Mouse (Mus musculus) hindbrain, embryonic 10.5 days (tissue): ENCODE data around the gene Csf3. TPM values are rescaled to one million over a fixed set of nuclear protein-coding genes. Genes with fewer than 3 reads are reported as not detected.

Experiments
- DNase-seq: peaks from one replicate; pipeline ENCODE4 v3.0.0-alpha.2; 2017; ENCODE audit warnings: low spot score
- H3K27ac ChIP-seq: fragments of 300-500 bp; sonication (generic); 2 replicates; pipeline ENCODE4 v1.5.1; 2016; ENCODE audit warnings: mild to moderate bottlenecking, moderate library complexity
- H3K27me3 ChIP-seq: fragments of 300-500 bp; sonication (generic); 2 replicates; pipeline ENCODE4 v1.6.1; 2016; ENCODE audit warnings: mild to moderate bottlenecking; ENCODE audit not compliant: poor library complexity, insufficient read depth, severe bottlenecking
- H3K36me3 ChIP-seq: fragments of 300-500 bp; sonication (generic); 2 replicates; pipeline ENCODE4 v1.6.1; 2016; ENCODE audit warnings: mild to moderate bottlenecking, moderate library complexity
- H3K4me1 ChIP-seq: fragments of 300-500 bp; sonication (generic); replicated peaks from 2 replicates; pipeline ENCODE4 v1.6.1; 2016; ENCODE audit warnings: mild to moderate bottlenecking
- H3K4me3 ChIP-seq: fragments of 300-500 bp; sonication (generic); 2 replicates; pipeline ENCODE4 v1.5.1; 2016; ENCODE audit warnings: mild to moderate bottlenecking, moderate library complexity
- H3K9me3 ChIP-seq: fragments of 300-500 bp; sonication (generic); 2 replicates; pipeline ENCODE4 v1.6.1; 2016; ENCODE audit warnings: mild to moderate bottlenecking, moderate library complexity
- WGBS: fragments of 180-500 bp; shearing (Covaris S2); methylation state at CpG from one replicate; pipeline ENCODE4 v1.1.7; 2016; 5-methylcytosine and 5-hydroxymethylcytosine counted together
- polyA plus RNA-seq: library from polyadenylated mRNA; unstranded; fragments of >200 nt; fragmentation: Nextera tagmentation; extraction: Ambion mirVana; gene quantifications from 2 replicates; pipeline ENCODE4 v1.2.1, GENCODE M21; 2016

Csf3 gene
- polyA plus RNA-seq, 1 experiment from 2014 or later, result not detected

- Histone ChIP-seq H3K36me3 (peaks cover 28% of the 10 kb centered on the region), H3K4me3 (peak within 1 kb of the TSS; percentile 93), H3K27me3 (no peaks in the 10 kb centered on the region), H3K4me1 (peaks cover 22% of the 10 kb centered on the region), H3K9me3 (no peaks in the 10 kb centered on the region), H3K27ac (peak within 1 kb of the TSS; percentile 94)
- peak; percentile 98 for DNase-seq
- WGBS, result 5% methylated on average over 45 of the region's 45 CpGs
Measured at GRCm38 (mm10) chr11:98681786-98682745, 19.0 kb upstream of the Csf3 start, which contains the start of gene Psmd3. Gene Psmd3, plus strand, starts transcription at chr11:98682554.

- Histone ChIP-seq H3K27me3 (no peaks in the 10 kb centered on the region), H3K27ac (peak overlapping the region; percentile 94), H3K9me3 (no peaks in the 10 kb centered on the region), H3K4me3 (peak overlapping the region; percentile 93), H3K36me3 (peaks cover 35% of the 10 kb centered on the region), H3K4me1 (peaks cover 22% of the 10 kb centered on the region)
- under 1% methylated on average over 23 of the region's 23 CpGs for WGBS
- no peak for DNase-seq
Measured at GRCm38 (mm10) chr11:98682811-98683210, 18.3 kb upstream of the Csf3 start.

GRCm38 (mm10) chr11:98685642-98686041 lies 15.4 kb upstream of the Csf3 start:
- H3K9me3 ChIP-seq, result no peaks in the 10 kb centered on the region
- peaks cover 22% of the 10 kb centered on the region for H3K4me1 ChIP-seq
- no peak overlapping the region for H3K4me3 ChIP-seq
- H3K27ac ChIP-seq, result no peak overlapping the region
- DNase-seq, result no peak
- peaks cover 61% of the 10 kb centered on the region for H3K36me3 ChIP-seq
- no peaks in the 10 kb centered on the region for H3K27me3 ChIP-seq
- WGBS, result 94% methylated on average over 9 of the region's 9 CpGs

GRCm38 (mm10) chr11:98686976-98687375 lies 14.1 kb upstream of the Csf3 start:
- Histone ChIP-seq H3K27ac (no peak overlapping the region), H3K27me3 (no peaks in the 10 kb centered on the region), H3K36me3 (peaks cover 74% of the 10 kb centered on the region), H3K9me3 (no peaks in the 10 kb centered on the region), H3K4me3 (no peak overlapping the region), H3K4me1 (peaks cover 16% of the 10 kb centered on the region)
- DNase-seq, result no peak
- 92% methylated on average over 4 of the region's 4 CpGs for WGBS

GRCm38 (mm10) chr11:98688009-98688408 lies 13.1 kb upstream of the Csf3 start:
- Histone ChIP-seq H3K4me1 (peaks cover 16% of the 10 kb centered on the region), H3K27me3 (no peaks in the 10 kb centered on the region), H3K9me3 (no peaks in the 10 kb centered on the region), H3K27ac (no peak overlapping the region), H3K4me3 (no peak overlapping the region), H3K36me3 (peaks cover 84% of the 10 kb centered on the region)
- DNase-seq, result no peak
- 86% methylated on average over 8 of the region's 8 CpGs for WGBS

GRCm38 (mm10) chr11:98693201-98693600 lies 7.9 kb upstream of the Csf3 start:
- 0 out of 2 replicates have a peak, but pooled peaks cover under 1% of the 10 kb centered on the region for H3K4me1 ChIP-seq
- 82% methylated on average over 13 of the region's 13 CpGs for WGBS
- peaks cover 90% of the 10 kb centered on the region for H3K36me3 ChIP-seq

GRCm38 (mm10) chr11:98693746-98694145 lies 7.3 kb upstream of the Csf3 start:
- Histone ChIP-seq H3K4me1 (0 out of 2 replicates have a peak, but pooled peaks cover 5% of the 10 kb centered on the region), H3K4me3 (no peak overlapping the region), H3K27me3 (no peaks in the 10 kb centered on the region), H3K9me3 (no peaks in the 10 kb centered on the region), H3K36me3 (peaks cover 85% of the 10 kb centered on the region), H3K27ac (no peak overlapping the region)
- 91% methylated on average over 9 of the region's 9 CpGs for WGBS
- no peak for DNase-seq

More at GRCm38 (mm10) chr11:98693201-98693600, 7.9 kb upstream of the Csf3 start:
- H3K9me3 ChIP-seq, result no peaks in the 10 kb centered on the region
- H3K27ac ChIP-seq, result no peak overlapping the region
- H3K4me3 ChIP-seq, result no peak overlapping the region
- no peaks in the 10 kb centered on the region for H3K27me3 ChIP-seq
- DNase-seq, result no peak

GRCm38 (mm10) chr11:98694301-98694700 lies 6.8 kb upstream of the Csf3 start:
- H3K36me3 ChIP-seq, result peaks cover 82% of the 10 kb centered on the region
- DNase-seq, result no peak
- 86% methylated on average over 9 of the region's 9 CpGs for WGBS
- no peak overlapping the region for H3K4me3 ChIP-seq
- H3K4me1 ChIP-seq, result 0 out of 2 replicates have a peak, but pooled peaks cover 5% of the 10 kb centered on the region
- H3K9me3 ChIP-seq, result no peaks in the 10 kb centered on the region
- no peak overlapping the region for H3K27ac ChIP-seq
- H3K27me3 ChIP-seq, result no peaks in the 10 kb centered on the region

GRCm38 (mm10) chr11:98695408-98695807 lies 5.7 kb upstream of the Csf3 start:
- Histone ChIP-seq H3K9me3 (no peaks in the 10 kb centered on the region), H3K4me3 (no peak overlapping the region), H3K27me3 (no peaks in the 10 kb centered on the region), H3K27ac (0 out of 2 replicates have a peak overlapping the region, but pooled peaks have one; percentile 31), H3K4me1 (0 out of 2 replicates have a peak, but pooled peaks cover 5% of the 10 kb centered on the region), H3K36me3 (peaks cover 71% of the 10 kb centered on the region)
- 75% methylated on average over 14 of the region's 14 CpGs for WGBS
- no peak for DNase-seq

GRCm38 (mm10) chr11:98696454-98697216 lies 4.4 kb upstream of the Csf3 start:
- H3K9me3 ChIP-seq, result no peaks in the 10 kb centered on the region
- 91% methylated on average over 14 of the region's 14 CpGs for WGBS
- no peaks in the 10 kb centered on the region; the same call in 1 of the 2 replicates for H3K27me3 ChIP-seq
- H3K36me3 ChIP-seq, result peaks cover 58% of the 10 kb centered on the region
- 0 out of 2 replicates have a peak, but pooled peaks cover 10% of the 10 kb centered on the region for H3K4me1 ChIP-seq
- H3K27ac ChIP-seq, result no peak overlapping the region
- no peak overlapping the region for H3K4me3 ChIP-seq
- DNase-seq, result no peak

- Histone ChIP-seq H3K27me3 (no peaks in the 10 kb centered on the region; the same call in 1 of the 2 replicates), H3K4me3 (no peak overlapping the region), H3K9me3 (no peaks in the 10 kb centered on the region), H3K27ac (no peak overlapping the region), H3K36me3 (peaks cover 52% of the 10 kb centered on the region), H3K4me1 (0 out of 2 replicates have a peak, but pooled peaks cover 10% of the 10 kb centered on the region)
- 90% methylated on average over 12 of the region's 12 CpGs for WGBS
- no peak for DNase-seq
Measured at GRCm38 (mm10) chr11:98697225-98697624, 3.8 kb upstream of the Csf3 start.

- Histone ChIP-seq H3K27me3 (no peaks in the 10 kb centered on the region; the same call in 1 of the 2 replicates), H3K27ac (no peak overlapping the region), H3K4me1 (0 out of 2 replicates have a peak, but pooled peaks cover 10% of the 10 kb centered on the region), H3K36me3 (peaks cover 37% of the 10 kb centered on the region), H3K9me3 (no peaks in the 10 kb centered on the region), H3K4me3 (no peak overlapping the region)
- WGBS, result 85% methylated on average over 16 of the region's 16 CpGs
- DNase-seq, result no peak
Measured at GRCm38 (mm10) chr11:98698849-98699640, 2.0 kb upstream of the Csf3 start.
